ENCODE assay signal across 8 mouse cellular contexts in the genomic region with DNA sequence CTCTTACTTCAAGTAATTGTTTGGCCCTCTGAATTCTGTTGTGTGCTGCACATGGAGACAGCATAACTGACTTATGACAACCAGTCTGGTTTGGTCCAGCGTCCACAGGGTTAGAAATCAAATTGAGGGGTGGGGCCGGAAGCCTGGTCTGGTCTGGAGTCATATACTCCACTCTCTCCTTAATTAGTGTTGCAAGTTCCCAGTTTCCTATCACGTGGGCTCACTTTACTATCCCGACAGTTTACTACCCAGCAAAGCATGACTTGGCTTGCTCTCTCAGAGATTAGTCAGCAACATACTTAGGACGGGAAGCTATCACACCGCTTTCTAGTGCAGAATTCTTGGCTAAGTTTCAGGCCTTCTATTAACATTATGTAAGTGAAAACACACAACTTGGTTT. TPM values are rescaled to one million over a fixed set of nuclear protein-coding genes. Genes with fewer than 3 reads are reported as not detected.
DNase-seq lines count a peak whose midpoint lies in the region; ATAC-seq lines count a peak whose summit lies in the region.

No protein-coding gene starts in this region.

- 30% methylated on average over 6 of the region's 6 CpGs for WGBS in kidney, embryonic 14.5 days
- WGBS in lung, embryonic 15.5 days: 27% methylated on average over 6 of the region's 6 CpGs

- no peaks in the 10 kb centered on the region for H3K27me3 ChIP-seq in kidney, embryonic 14.5 days (ENCODE audit: control insufficient read depth, insufficient read depth, low read length)
- H3K27me3 ChIP-seq in lung, embryonic 15.5 days: no peaks in the 10 kb centered on the region

- ATAC-seq in frontal cortex, adult (ENCODE audit: low TSS enrichment): peak; percentile 73
- ATAC-seq in kidney, embryonic 14.5 days (ENCODE audit: low FRiP score, low TSS enrichment): 0 out of 2 replicates have a peak, but pooled peaks have one; percentile 47
- peak; percentile 80; the same call in 1 of the 2 replicates for ATAC-seq in lung, embryonic 15.5 days (ENCODE audit: borderline replicate concordance, extremely low read depth, low FRiP score, low TSS enrichment)

- H3K4me1 ChIP-seq in kidney, embryonic 14.5 days (ENCODE audit: control insufficient read depth, insufficient read depth, low read length): peaks cover 25% of the 10 kb centered on the region
- H3K4me1 ChIP-seq in lung, embryonic 15.5 days: peaks cover 24% of the 10 kb centered on the region

- no peak overlapping the region for H3K27ac ChIP-seq in kidney, embryonic 14.5 days (ENCODE audit: low read depth, low read length)
- 0 out of 2 replicates have a peak overlapping the region, but pooled peaks have one; percentile 43 for H3K27ac ChIP-seq in lung, embryonic 15.5 days

- no peaks in the 10 kb centered on the region for H3K36me3 ChIP-seq in kidney, embryonic 14.5 days (ENCODE audit: control insufficient read depth, insufficient read depth, low read length)
- H3K36me3 ChIP-seq in lung, embryonic 15.5 days: no peaks in the 10 kb centered on the region

- no peaks in the 10 kb centered on the region for H3K9me3 ChIP-seq in kidney, embryonic 14.5 days (ENCODE audit: control insufficient read depth, low read length)
- H3K9me3 ChIP-seq in lung, embryonic 15.5 days: no peaks in the 10 kb centered on the region

- H3K4me3 ChIP-seq in kidney, embryonic 14.5 days (ENCODE audit: low read length): no peak overlapping the region
- no peak overlapping the region for H3K4me3 ChIP-seq in lung, embryonic 15.5 days

- no peak overlapping the region for H3K9ac ChIP-seq in kidney, embryonic 14.5 days (ENCODE audit: low read depth, low read length)
- H3K9ac ChIP-seq in lung, embryonic 15.5 days: no peak overlapping the region

- DNase-seq in frontal cortex, postnatal 10 days (ENCODE audit: low spot score in 2 of 2): no peak
- DNase-seq in gastrocnemius, adult 8-10 months (ENCODE audit: low spot score in 2 of 2): peak; percentile 7 to 15
- DNase-seq in frontal cortex, postnatal 25 days (ENCODE audit: low spot score in 2 of 2): no peak
- no peak for DNase-seq in ovary, postnatal 36 days (ENCODE audit: low spot score)
- DNase-seq in c-Kit-positive CD71-positive TER-119-positive erythroid progenitor cells, embryonic 14.5 days (ENCODE audit: low spot score): no peak

- no peak overlapping the region for H3K4me2 ChIP-seq in kidney, embryonic 14.5 days (replicated peaks; ENCODE audit: low read depth, low read length)
- H3K4me2 ChIP-seq in lung, embryonic 15.5 days: no peak overlapping the region

RNA-seq across cellular contexts. Expression of a gene that starts 36.3 kb away (rescaled TPM):
- total RNA-seq in gastrocnemius, adult 8-10 months (2022): 1 to 10 TPM; 3.5 to 5.2 (median 4.8) TPM
- polyA plus RNA-seq in kidney, embryonic 14.5 days (2014; fragmentation: Nextera tagmentation; extraction: Ambion mirVana): 11.7 and 14.8 TPM in 2 replicates
- polyA plus RNA-seq in lung, embryonic 15.5 days (2015; fragmentation: Nextera tagmentation; extraction: Ambion mirVana): 8.4 and 9.3 TPM in 2 replicates

Comparison
In these comparisons a context has a peak if more than half of its experiments do, and no peak if none do; other contexts are left out.
1. DNase-seq: peak in gastrocnemius, adult 8-10 months (2 of 2); none in frontal cortex, postnatal 10 days (0 of 2), frontal cortex, postnatal 25 days (0 of 2), ovary, postnatal 36 days (single experiment) and c-Kit-positive CD71-positive TER-119-positive erythroid progenitor cells, embryonic 14.5 days (single experiment).
2. Peak in every context shown above with its lines, with median percentiles within 50 percentile points of each other: ATAC-seq.